Mouse (Mus musculus): Measurements from ENCODE around the gene Adcy5.

DNA sequence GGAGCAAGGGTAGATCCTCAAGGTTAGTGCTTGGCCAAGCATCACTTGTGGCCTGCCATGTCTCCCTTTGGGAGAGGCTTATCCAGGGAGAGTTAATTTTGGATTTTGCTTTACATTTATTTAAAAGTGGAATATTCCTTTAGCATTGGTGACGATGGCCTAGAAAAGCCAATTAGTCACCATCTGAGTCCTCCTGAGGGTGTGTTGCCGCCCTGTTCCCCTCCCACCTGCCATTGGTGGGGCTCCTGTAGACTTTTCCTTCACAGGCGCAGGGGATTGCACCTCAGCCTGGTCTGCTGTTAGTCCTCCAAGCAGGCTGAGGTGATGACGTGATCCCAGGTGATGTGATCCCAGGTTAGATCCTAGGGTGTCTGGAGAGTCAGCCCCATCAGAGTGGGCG is 17.5 kb downstream of the Adcy5 start:
- no peak for TF ChIP-seq CTCF (IDR thresholded peaks at IDR 0.05; ENCODE audit: borderline replicate concordance, insufficient read depth, low read depth, low read length)
- no peak for TF ChIP-seq POLR2A (IDR thresholded peaks at IDR 0.05; ENCODE audit: borderline replicate concordance, insufficient read depth, low read length)
